Mouse (Mus musculus): ENCODE measurements around the gene Usp5. TPM values are rescaled to one million over a fixed set of nuclear protein-coding genes. Genes with fewer than 3 reads are reported as not detected.

The Usp5 gene
- 139 and 143 TPM in 2 replicates for polyA plus RNA-seq (2014; fragmentation: Nextera tagmentation; extraction: Ambion mirVana)

DNA sequence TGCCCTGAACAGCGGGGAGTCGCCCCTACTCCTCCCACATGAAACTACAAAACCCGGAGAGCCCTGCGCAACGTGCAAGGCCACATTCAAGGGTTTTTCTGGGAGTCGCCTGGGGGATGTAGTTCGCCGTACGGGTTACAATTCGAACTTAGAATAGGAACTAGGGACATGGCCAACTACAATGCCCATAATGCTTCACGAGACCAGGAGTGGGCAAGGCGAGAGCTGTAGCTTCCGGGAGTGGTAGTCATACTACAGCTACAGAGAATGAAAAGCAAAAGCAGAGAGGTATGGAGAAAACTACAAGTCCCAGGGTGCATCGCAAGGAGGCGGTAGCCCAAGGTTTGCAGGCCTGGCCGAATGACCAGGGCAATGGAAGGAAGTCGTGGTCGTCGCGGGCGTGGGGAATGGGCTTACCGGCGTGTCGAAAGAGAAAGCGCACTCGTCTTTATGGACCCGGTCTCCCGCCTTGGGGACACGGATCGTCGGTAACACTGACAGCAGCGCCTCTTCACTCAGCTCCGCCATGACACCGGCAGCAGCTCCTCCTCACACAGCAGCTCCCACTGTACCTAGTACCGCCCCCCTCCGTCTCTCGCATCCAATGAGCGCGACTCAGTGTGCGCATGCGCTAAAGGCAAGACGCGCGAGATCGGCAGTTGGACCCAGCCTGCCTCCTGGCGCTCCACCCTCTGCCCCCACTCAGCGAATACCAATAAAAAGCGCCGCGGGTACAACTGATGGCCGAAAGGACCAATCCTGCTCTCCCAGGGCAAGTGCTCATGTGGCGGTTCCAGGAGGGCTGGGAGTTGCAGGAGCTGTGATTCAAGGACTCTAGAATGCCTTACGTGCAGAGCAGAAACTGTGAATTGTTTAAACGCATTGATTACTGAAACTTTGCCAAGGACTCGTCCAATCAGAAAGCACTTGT is at the start of gene Usp5, which contains the start of gene Cdca3:
Gene Usp5 (minus strand): TSS at position 617 of the 931 bp plus-strand sequence.
Gene Cdca3 (plus strand): TSS at position 680 of the 931 bp plus-strand sequence.
- peak within 1 kb of the TSS; percentile 79 for H3K9ac ChIP-seq (ENCODE audit: low read length)
- H3K27me3 ChIP-seq (ENCODE audit: control insufficient read depth, insufficient read depth, low read length) = no peaks in the 10 kb centered on the region
- peaks cover 22% of the 10 kb centered on the region for H3K4me1 ChIP-seq (ENCODE audit: control insufficient read depth, insufficient read depth, low read length)
- H3K36me3 ChIP-seq (ENCODE audit: control insufficient read depth, insufficient read depth, low read length) = peaks cover 25% of the 10 kb centered on the region
- under 1% methylated on average over 55 of the region's 55 CpGs for WGBS
- peak within 1 kb of the TSS; percentile 78 for H3K27ac ChIP-seq (ENCODE audit: low read depth, low read length)
- H3K4me3 ChIP-seq (ENCODE audit: low read depth, low read length) = peak within 1 kb of the TSS; percentile 74
- H3K4me2 ChIP-seq = peak within 1 kb of the TSS; percentile 95
- no peaks in the 10 kb centered on the region for H3K9me3 ChIP-seq (ENCODE audit: control insufficient read depth, low read length)
- DNase-seq (ENCODE audit: low spot score, missing footprints) = peak; percentile 99
- peak; percentile 93 for ATAC-seq (ENCODE audit: low FRiP score)

DNA sequence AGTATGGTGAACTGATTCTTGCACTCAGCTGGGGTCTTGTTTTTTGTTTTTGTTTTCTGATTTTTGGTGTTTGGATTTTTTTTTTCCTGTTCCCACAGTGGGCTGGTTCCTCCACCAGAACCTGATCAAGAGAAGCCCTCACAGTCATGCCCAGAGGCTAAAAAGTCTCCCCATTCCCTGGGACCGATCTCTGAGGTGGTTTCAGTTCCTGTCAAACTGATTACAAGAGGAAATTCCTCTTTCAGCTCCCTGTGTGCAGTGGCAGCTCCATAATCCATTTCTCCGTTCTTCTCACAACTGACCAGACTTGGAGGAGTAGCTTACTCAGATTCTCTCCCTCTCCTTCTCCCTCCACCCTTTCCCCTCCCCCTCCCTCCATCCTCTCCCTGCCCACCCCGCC is 45.1 kb upstream of the Usp5 start:
- Histone ChIP-seq H3K9ac (ENCODE audit: low read length) (no peak overlapping the region), H3K4me3 (ENCODE audit: low read depth, low read length) (no peak overlapping the region), H3K4me1 (ENCODE audit: control insufficient read depth, insufficient read depth, low read length) (no peaks in the 10 kb centered on the region), H3K36me3 (ENCODE audit: control insufficient read depth, insufficient read depth, low read length) (no peaks in the 10 kb centered on the region), H3K4me2 (no peak overlapping the region), H3K27me3 (ENCODE audit: control insufficient read depth, insufficient read depth, low read length) (no peaks in the 10 kb centered on the region), H3K27ac (ENCODE audit: low read depth, low read length) (no peak overlapping the region), H3K9me3 (ENCODE audit: control insufficient read depth, low read length) (no peaks in the 10 kb centered on the region)
- ATAC-seq (ENCODE audit: low FRiP score) (no peak), DNase-seq (ENCODE audit: low spot score, missing footprints) (no peak)
- WGBS = 54% methylated on average over 2 of the region's 3 CpGs

DNA sequence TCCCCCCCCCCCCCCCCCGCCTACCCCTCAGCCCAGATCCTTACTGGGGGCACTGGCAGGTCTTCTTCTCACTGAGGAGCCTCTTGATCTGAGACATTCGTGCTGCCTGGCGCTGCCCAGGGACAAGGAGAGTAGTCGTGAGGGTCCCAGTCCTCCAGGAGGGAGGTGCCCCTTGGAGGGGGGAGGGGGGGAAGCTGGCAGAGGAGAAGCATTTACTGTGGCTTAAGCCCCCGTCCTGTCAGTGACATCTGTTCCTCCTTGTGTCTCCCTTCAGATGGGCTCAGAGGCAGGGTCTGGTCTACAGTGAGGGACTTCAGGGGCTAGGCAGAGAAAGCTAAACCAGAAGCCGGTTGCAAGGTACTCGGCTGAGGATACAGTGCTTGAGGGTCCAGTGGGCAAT is 37.3 kb upstream of the Usp5 start:
- H3K27me3 ChIP-seq (ENCODE audit: control insufficient read depth, insufficient read depth, low read length) = 0 out of 2 replicates have a peak, but pooled peaks cover 3% of the 10 kb centered on the region
- 0 out of 2 replicates have a peak overlapping the region, but pooled peaks have one; percentile 22 for H3K9ac ChIP-seq (ENCODE audit: low read length)

DNA sequence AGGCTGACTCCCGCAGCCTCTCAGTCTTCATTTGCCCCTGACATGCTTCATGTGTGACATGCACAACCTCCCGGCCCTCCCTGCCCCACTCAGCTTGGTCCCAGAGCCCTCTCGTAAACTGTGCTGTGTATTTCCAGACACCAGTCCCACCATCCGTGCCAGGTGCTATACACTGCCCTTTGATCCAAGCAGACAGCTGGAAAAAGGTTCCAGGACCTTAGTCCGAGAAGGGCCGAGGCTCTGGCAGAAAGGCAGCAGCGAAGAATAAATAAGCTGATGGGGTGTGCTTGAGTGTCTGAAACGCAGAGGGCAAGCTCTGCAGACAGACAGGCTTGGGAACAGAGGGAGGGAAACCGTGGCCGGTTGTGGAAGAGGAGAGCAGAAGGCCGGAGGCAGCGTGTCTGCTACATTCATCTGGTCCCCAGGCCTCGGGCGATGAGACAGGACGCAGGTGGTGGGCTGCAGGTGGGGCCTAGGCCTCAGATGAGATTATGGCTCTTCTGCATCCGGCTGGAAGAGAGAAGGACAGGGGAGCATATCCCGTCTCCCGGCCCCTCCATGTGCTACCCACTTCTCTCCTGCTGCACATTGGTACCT is 36.6 kb upstream of the Usp5 start:
- Histone ChIP-seq H3K27me3 (ENCODE audit: control insufficient read depth, insufficient read depth, low read length) (0 out of 2 replicates have a peak, but pooled peaks cover 3% of the 10 kb centered on the region), H3K4me3 (ENCODE audit: low read depth, low read length) (no peak overlapping the region), H3K27ac (ENCODE audit: low read depth, low read length) (no peak overlapping the region), H3K9ac (ENCODE audit: low read length) (no peak overlapping the region; the same call in 1 of the 2 replicates), H3K4me1 (ENCODE audit: control insufficient read depth, insufficient read depth, low read length) (peaks cover 23% of the 10 kb centered on the region), H3K4me2 (no peak overlapping the region), H3K9me3 (ENCODE audit: control insufficient read depth, low read length) (no peaks in the 10 kb centered on the region), H3K36me3 (ENCODE audit: control insufficient read depth, insufficient read depth, low read length) (no peaks in the 10 kb centered on the region)
- DNase-seq (ENCODE audit: low spot score, missing footprints) (no peak), ATAC-seq (ENCODE audit: low FRiP score) (no peak)
- WGBS = 58% methylated on average over 18 of the region's 18 CpGs

More for the DNA sequence above, 37.3 kb upstream of the Usp5 start:
- Histone ChIP-seq H3K27ac (ENCODE audit: low read depth, low read length) (no peak overlapping the region), H3K9me3 (ENCODE audit: control insufficient read depth, low read length) (no peaks in the 10 kb centered on the region), H3K4me1 (ENCODE audit: control insufficient read depth, insufficient read depth, low read length) (peaks cover 19% of the 10 kb centered on the region), H3K4me3 (ENCODE audit: low read depth, low read length) (no peak overlapping the region), H3K36me3 (ENCODE audit: control insufficient read depth, insufficient read depth, low read length) (no peaks in the 10 kb centered on the region), H3K4me2 (no peak overlapping the region)
- WGBS = 55% methylated on average over 6 of the region's 7 CpGs
- DNase-seq (ENCODE audit: low spot score, missing footprints) (no peak), ATAC-seq (ENCODE audit: low FRiP score) (no peak)

DNA sequence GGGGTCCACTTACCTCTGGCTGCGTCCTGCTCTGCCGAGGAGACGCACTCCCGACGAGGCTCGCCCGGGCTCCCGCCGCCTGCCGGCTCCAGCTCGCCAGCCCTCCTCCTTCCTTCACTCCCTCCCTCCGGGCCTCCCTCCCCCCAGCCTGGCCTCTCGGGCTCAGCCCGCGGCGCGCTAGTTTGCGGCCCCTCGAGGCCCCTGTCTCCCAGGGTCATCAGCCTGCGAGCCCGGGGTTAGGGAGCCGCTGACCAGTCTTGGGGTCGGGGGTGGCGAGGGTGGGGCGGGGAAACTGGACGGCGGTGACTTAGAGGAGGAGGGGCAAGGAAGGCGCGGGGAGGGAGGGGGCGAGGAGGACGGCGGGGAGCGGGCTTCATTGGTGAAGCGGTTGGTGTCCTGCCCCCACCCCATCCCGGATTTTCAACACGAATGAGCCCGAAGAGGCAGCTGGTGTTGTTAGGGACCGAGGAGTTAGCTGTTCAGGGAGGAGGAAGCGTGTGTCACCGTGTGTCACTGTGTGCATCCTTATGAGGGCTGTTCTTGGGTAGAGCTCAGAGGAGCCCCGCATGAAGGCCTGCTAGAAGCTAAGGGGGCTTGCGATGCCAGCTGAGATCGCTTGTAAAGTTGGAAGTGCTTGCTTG is 34.5 kb upstream of the Usp5 start, which contains the start of gene Gpr162:
Gene Gpr162 (minus strand): TSS at position 326 of the 641 bp plus-strand sequence.
- H3K4me1 ChIP-seq (ENCODE audit: control insufficient read depth, insufficient read depth, low read length) = peaks cover 28% of the 10 kb centered on the region
- peak within 1 kb of the TSS; percentile 82 for H3K9ac ChIP-seq (ENCODE audit: low read length)
- H3K27me3 ChIP-seq (ENCODE audit: control insufficient read depth, insufficient read depth, low read length) = peaks cover 5% of the 10 kb centered on the region; the same call in 1 of the 2 replicates
- ATAC-seq (ENCODE audit: low FRiP score) = peak; percentile 66
- H3K4me3 ChIP-seq (ENCODE audit: low read depth, low read length) = peak within 1 kb of the TSS; percentile 53
- H3K27ac ChIP-seq (ENCODE audit: low read depth, low read length) = peak within 1 kb of the TSS; percentile 67
- H3K4me2 ChIP-seq = peak within 1 kb of the TSS; percentile 85
- H3K9me3 ChIP-seq (ENCODE audit: control insufficient read depth, low read length) = no peaks in the 10 kb centered on the region
- WGBS = 1% methylated on average over 27 of the region's 43 CpGs
- peak; percentile 95 for DNase-seq (ENCODE audit: low spot score, missing footprints)
- H3K36me3 ChIP-seq (ENCODE audit: control insufficient read depth, insufficient read depth, low read length) = no peaks in the 10 kb centered on the region

DNA sequence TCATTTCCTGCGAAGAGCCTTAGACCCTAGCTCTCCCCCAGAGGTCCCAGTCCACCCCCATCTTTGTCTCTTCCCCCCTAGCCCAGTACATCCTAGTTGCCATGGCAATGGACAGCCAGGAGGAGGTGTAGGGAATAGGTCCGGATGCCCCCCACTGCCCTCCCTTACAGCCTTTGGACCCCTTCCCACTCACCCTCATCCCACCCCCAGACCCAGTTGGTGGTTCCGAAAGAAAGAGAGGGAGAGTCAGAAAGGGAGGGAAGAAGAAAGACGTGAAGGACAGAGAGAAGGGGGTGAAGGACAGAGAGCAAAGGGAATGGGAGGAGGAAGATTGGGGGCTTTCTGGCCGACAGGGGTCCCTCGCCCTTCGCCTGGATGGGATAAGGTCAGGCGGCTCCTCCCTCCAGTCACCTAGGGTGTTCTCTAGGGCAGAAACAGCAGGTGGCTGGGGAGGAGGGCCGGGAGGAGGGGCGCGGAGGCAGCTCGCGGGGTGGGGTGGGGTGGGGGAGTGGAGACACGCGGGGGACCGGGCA is 33.9 kb upstream of the Usp5 start:
- WGBS = 2% methylated on average over 16 of the region's 16 CpGs
- Histone ChIP-seq H3K4me2 (peak overlapping the region; percentile 85), H3K27me3 (ENCODE audit: control insufficient read depth, insufficient read depth, low read length) (peaks cover 5% of the 10 kb centered on the region; the same call in 1 of the 2 replicates), H3K4me1 (ENCODE audit: control insufficient read depth, insufficient read depth, low read length) (peaks cover 29% of the 10 kb centered on the region), H3K4me3 (ENCODE audit: low read depth, low read length) (peak overlapping the region; percentile 53), H3K36me3 (ENCODE audit: control insufficient read depth, insufficient read depth, low read length) (no peaks in the 10 kb centered on the region), H3K9me3 (ENCODE audit: control insufficient read depth, low read length) (no peaks in the 10 kb centered on the region), H3K9ac (ENCODE audit: low read length) (peak overlapping the region; percentile 82), H3K27ac (ENCODE audit: low read depth, low read length) (peak overlapping the region; percentile 67)
- DNase-seq (ENCODE audit: low spot score, missing footprints) (no peak), ATAC-seq (ENCODE audit: low FRiP score) (peak; percentile 45; the same call in 1 of the 2 replicates)

DNA sequence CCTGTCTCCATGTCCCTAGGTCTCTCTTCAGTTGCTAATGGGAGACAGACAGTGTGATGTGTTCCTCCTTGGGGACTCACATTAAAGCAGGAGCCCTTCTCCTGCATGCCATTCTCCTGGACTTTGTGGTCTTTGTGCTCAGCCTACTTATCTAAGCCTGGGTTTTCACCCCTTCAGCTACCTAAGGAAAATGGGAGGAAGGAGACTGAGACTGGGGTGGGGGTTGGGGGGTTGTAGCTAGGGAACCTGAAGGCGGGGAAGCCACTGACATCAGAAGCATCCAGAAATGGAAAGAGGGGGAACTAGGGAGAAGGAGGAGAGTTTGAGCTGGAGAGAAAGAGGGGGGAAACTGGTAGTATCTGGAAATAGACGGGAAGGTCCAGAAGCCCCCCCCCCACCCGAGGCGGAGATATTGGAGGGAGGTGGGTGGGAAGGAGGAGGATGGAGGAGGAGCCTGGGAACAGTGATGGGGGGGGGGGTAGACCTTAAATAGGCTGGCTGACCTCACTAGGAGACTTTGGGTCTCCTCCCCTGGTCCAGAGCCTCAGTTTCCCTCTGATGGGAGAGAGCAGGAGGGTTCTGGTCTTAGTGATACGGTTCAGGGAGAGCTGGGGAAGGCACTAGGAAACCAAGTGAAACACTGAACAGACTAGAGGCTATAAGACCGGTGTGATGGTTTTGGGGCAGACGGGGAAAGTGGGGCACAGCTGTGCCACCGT is 33.3 kb upstream of the Usp5 start:
- ATAC-seq (ENCODE audit: low FRiP score) = 0 out of 2 replicates have a peak, but pooled peaks have one; percentile 0
- 11% methylated on average over 8 of the region's 8 CpGs for WGBS

DNA sequence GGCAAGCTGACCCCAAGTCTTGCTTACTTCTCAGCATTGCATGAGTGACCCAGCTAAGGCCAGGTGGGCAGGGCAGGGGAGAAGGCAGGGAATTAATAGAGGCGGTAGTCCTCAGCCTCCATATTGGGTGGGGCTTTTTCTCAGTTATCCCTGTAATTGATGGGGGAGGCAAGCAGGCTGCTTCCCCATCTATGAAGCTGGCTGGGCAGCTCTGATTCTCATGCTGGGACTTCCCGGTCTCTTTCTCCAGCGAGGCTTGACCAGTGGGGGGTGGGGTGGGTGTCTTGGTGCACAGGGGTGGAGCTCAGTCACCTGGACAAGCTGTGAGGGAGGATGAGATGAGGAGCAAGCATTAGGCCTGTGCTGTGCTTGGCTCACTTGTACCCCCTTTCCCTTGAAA is 32.5 kb upstream of the Usp5 start:
- H3K27me3 ChIP-seq (ENCODE audit: control insufficient read depth, insufficient read depth, low read length) = peaks cover 5% of the 10 kb centered on the region; the same call in 1 of the 2 replicates
- WGBS = 28% methylated on average over 3 of the region's 3 CpGs
- H3K4me3 ChIP-seq (ENCODE audit: low read depth, low read length) = no peak overlapping the region
- H3K9me3 ChIP-seq (ENCODE audit: control insufficient read depth, low read length) = no peaks in the 10 kb centered on the region
- ATAC-seq (ENCODE audit: low FRiP score) (no peak), DNase-seq (ENCODE audit: low spot score, missing footprints) (no peak)
- no peaks in the 10 kb centered on the region for H3K36me3 ChIP-seq (ENCODE audit: control insufficient read depth, insufficient read depth, low read length)
- H3K27ac ChIP-seq (ENCODE audit: low read depth, low read length) = no peak overlapping the region
- H3K4me1 ChIP-seq (ENCODE audit: control insufficient read depth, insufficient read depth, low read length) = peaks cover 35% of the 10 kb centered on the region
- H3K9ac ChIP-seq (ENCODE audit: low read length) = no peak overlapping the region
- H3K4me2 ChIP-seq = peak overlapping the region; percentile 85; the same call in 1 of the 2 replicates

More for the DNA sequence above, 33.3 kb upstream of the Usp5 start:
- peaks cover 5% of the 10 kb centered on the region; the same call in 1 of the 2 replicates for H3K27me3 ChIP-seq (ENCODE audit: control insufficient read depth, insufficient read depth, low read length)
- H3K4me3 ChIP-seq (ENCODE audit: low read depth, low read length) = peak overlapping the region; percentile 53
- peak; percentile 91 for DNase-seq (ENCODE audit: low spot score, missing footprints)
- peak overlapping the region; percentile 82 for H3K9ac ChIP-seq (ENCODE audit: low read length)
- no peak overlapping the region; the same call in 1 of the 2 replicates for H3K27ac ChIP-seq (ENCODE audit: low read depth, low read length)
- peaks cover 35% of the 10 kb centered on the region for H3K4me1 ChIP-seq (ENCODE audit: control insufficient read depth, insufficient read depth, low read length)
- no peaks in the 10 kb centered on the region for H3K9me3 ChIP-seq (ENCODE audit: control insufficient read depth, low read length)
- no peaks in the 10 kb centered on the region for H3K36me3 ChIP-seq (ENCODE audit: control insufficient read depth, insufficient read depth, low read length)
- peak overlapping the region; percentile 85 for H3K4me2 ChIP-seq

Data from midbrain, embryonic 11.5 days (tissue).